Mouse (Mus musculus): ENCODE data around the gene Gm49601. TPM values are rescaled to one million over a fixed set of nuclear protein-coding genes. Genes with fewer than 3 reads are reported as not detected.
A peak's percentile ranks its signal among the peaks of the same experiment; 100 is the strongest.

Gm49601 gene
- polyA plus RNA-seq, 1 experiment = not detected

DNA sequence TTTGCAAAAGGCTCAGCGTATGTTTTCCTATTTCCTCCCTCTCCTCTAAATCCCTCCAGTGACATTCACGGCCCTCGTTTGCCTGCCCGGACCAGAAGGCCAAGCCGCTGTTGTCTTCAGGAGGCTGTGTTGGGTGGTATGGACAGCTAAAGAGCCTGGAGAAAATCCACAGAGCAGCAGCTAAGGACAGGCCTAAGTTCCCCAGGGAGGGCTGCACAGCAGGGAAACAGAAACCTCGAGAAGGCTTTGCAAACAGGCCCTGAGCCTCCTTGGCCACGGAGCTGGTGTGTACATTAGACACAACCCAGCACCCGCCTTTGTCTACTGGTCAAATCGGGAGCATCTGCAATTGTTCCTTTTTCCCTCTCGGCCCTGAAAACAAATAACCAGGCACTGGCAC lies 40.6 kb downstream of the Gm49601 start:
- H3K4me3 ChIP-seq (ENCODE audit: insufficient read depth, low read length) = no peak overlapping the region
- H3K4me1 ChIP-seq (ENCODE audit: control insufficient read depth, insufficient read depth, low read length) = no peaks in the 10 kb centered on the region
- no peak overlapping the region for H3K27ac ChIP-seq (ENCODE audit: insufficient read depth, low read depth, low read length)
- TF ChIP-seq CTCF (IDR thresholded peaks at IDR 0.05; ENCODE audit: low read depth, low read length) = no peak
- TF ChIP-seq POLR2A (IDR thresholded peaks at IDR 0.05; ENCODE audit: borderline replicate concordance, low read depth, low read length) = no peak

DNA sequence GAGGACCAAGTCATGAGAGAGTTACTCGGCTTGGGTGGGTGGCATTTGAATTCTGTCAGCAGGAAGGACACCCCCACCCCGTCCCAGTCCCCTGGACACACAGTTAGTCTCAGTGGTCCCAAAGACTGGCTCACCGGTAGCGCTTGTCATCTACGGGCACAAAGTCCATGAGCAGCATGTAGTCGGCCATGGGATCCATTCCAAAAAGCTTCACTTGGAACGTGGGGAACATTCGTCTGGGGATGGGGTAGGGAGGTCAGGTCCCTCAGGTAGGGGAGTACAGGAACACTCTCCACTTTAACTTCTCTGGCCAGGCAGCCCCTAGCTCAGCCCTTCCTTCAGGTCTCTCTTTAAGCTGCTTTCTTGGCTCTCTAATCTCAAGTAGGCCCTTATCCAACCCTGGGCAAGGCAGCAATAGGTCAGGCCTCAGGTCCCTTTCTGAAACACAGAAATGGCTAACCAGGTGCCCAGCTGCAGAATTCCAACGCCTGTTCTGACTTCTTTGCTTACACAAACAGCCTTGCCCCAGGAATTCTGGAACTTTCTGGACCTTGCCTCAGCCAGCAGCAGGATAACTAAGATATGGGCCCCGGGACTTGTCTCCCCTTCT lies 41.2 kb downstream of the Gm49601 start:
- no peak overlapping the region for H3K4me3 ChIP-seq (ENCODE audit: insufficient read depth, low read length)
- TF ChIP-seq CTCF (IDR thresholded peaks at IDR 0.05; ENCODE audit: low read depth, low read length) = no peak
- no peak for TF ChIP-seq POLR2A (IDR thresholded peaks at IDR 0.05; ENCODE audit: borderline replicate concordance, low read depth, low read length)
- no peak overlapping the region for H3K27ac ChIP-seq (ENCODE audit: insufficient read depth, low read depth, low read length)
- H3K4me1 ChIP-seq (ENCODE audit: control insufficient read depth, insufficient read depth, low read length) = no peaks in the 10 kb centered on the region

DNA sequence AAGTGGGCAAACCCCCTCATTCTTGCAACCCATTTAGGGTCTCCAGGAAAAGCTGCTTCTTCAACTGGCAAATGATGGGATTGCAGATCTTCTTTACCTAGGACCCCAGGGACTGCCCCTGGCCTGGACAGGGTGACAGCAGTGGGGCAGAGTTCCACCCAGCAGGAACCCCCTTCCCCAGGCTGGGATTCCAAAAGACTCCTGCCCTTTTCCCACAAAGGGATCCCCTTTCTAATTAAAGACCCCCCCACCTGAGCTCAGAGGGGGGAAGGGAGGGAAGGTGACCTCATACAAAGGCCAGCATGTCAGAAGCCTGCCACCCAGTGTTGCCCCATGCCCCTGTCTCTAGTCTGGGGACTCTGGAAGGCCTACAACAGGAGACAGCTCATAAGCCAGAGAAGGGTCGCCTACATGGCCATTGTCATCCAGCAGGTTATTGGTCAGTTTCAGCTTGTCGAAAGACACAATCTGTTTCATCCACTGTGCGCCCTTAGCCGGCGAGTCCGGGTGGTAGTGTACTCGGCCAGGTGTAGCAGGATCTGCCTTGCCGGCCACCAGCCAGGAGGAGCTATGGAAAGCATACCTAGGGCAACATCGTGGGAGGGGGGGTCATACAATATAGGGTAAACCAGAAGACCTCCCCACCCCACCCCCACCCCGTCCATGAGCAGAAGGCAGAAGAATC lies 42.4 kb downstream of the Gm49601 start:
- TF ChIP-seq POLR2A (IDR thresholded peaks at IDR 0.05; ENCODE audit: borderline replicate concordance, low read depth, low read length) = no peak
- no peak for TF ChIP-seq CTCF (IDR thresholded peaks at IDR 0.05; ENCODE audit: low read depth, low read length)
- H3K4me1 ChIP-seq (ENCODE audit: control insufficient read depth, insufficient read depth, low read length) = no peaks in the 10 kb centered on the region

DNA sequence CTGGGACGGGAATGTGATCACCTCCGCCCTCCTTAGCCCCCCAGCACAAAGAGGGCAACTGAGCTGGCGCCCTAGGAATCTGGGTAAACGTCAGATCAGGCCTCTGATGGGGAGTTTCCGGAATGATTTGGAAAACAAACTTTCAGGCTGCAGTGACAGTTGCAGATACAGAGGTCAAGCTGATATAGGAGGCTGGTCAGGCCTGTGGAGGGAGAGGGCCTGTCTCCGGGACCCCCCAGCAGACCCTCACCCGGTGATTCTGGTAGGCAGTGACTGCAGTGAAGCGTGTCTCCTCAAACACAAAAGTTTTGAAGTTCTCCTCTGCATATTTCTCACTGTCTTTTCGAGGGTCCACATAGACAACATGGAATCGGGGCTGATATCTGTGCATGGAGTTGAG lies 43.1 kb downstream of the Gm49601 start:
- Histone ChIP-seq H3K27ac (ENCODE audit: insufficient read depth, low read depth, low read length) (no peak overlapping the region), H3K4me3 (ENCODE audit: insufficient read depth, low read length) (no peak overlapping the region), H3K4me1 (ENCODE audit: control insufficient read depth, insufficient read depth, low read length) (no peaks in the 10 kb centered on the region)
- no peak for TF ChIP-seq CTCF (IDR thresholded peaks at IDR 0.05; ENCODE audit: low read depth, low read length)
- TF ChIP-seq POLR2A (IDR thresholded peaks at IDR 0.05; ENCODE audit: borderline replicate concordance, low read depth, low read length) = no peak

More for the DNA sequence above, 42.4 kb downstream of the Gm49601 start:
- Histone ChIP-seq H3K27ac (ENCODE audit: insufficient read depth, low read depth, low read length) (no peak overlapping the region), H3K4me3 (ENCODE audit: insufficient read depth, low read length) (no peak overlapping the region)

DNA sequence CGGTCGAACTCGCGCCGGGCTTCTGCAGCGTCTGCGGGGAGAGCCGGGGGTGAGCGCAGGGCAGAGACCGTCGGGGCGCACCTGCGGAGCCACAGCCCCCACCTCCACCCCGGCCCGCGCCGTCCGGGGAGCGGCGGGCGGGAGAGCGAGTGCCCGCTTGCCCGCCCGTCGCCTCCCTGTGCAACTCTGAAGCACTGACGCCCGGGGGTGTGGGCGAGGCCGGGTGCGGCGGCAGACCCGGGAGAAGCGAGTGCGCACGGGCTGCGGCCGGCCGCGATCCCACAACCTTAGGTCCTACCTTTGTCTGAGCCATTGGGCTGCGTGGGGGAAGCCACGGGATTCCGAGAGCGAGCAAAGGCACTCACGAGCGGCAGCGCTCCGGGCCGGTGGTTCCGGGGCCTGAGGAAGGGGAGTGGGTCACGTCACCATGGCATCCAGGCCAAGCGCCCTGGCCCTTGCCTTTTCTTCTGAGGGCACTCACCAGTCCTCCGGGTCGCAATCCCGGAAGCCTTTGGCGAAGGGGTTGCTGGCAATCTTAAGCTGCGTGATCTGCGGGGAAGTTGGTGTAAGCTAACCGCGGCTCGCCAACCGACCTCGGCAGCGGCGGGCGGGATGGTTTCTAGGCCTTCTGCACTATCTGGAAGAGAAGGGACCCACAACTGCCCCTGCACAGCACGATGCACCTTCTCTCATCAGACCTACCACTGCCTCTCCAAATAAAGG lies 43.6 kb downstream of the Gm49601 start:
- no peak overlapping the region for H3K27ac ChIP-seq (ENCODE audit: insufficient read depth, low read depth, low read length)
- no peak for TF ChIP-seq CTCF (IDR thresholded peaks at IDR 0.05; ENCODE audit: low read depth, low read length)
- no peak for TF ChIP-seq POLR2A (IDR thresholded peaks at IDR 0.05; ENCODE audit: borderline replicate concordance, low read depth, low read length)
- no peak overlapping the region for H3K4me3 ChIP-seq (ENCODE audit: insufficient read depth, low read length)
- H3K4me1 ChIP-seq (ENCODE audit: control insufficient read depth, insufficient read depth, low read length) = no peaks in the 10 kb centered on the region

DNA sequence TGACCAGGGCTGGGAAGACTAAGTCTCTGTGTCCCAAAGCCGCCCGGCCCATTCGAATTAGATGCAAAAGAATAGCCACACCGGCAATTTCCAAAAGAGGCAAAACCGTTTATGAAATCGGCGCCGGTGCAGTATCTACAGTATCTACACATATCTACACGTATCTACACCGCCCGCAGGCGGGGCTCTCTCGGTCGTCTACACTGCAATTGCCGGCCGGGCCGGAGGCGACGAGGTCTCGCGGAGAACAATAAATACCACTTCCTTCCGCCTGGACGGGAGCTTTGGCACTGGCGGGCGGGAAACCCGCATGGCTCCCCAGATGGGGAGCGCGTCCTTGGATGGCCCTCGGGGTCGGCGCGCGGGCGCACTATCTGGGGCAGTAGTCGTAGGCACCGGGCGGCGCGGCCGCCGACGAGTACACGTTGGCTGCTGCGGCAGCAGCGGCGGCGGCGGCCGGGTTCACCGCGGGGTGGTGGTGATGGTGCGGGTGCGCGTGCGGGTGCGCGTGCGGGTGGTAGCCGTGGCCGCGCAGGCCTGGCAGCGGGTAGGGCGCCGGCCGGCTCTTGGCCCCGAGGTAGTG lies 44.5 kb downstream of the Gm49601 start:
- TF ChIP-seq CTCF (IDR thresholded peaks at IDR 0.05; ENCODE audit: low read depth, low read length) (no peak), POLR2A (IDR thresholded peaks at IDR 0.05; ENCODE audit: borderline replicate concordance, low read depth, low read length) (no peak)
- Histone ChIP-seq H3K27ac (ENCODE audit: insufficient read depth, low read depth, low read length) (no peak overlapping the region), H3K4me3 (ENCODE audit: insufficient read depth, low read length) (peak overlapping the region; percentile 48), H3K4me1 (ENCODE audit: control insufficient read depth, insufficient read depth, low read length) (no peaks in the 10 kb centered on the region)

DNA sequence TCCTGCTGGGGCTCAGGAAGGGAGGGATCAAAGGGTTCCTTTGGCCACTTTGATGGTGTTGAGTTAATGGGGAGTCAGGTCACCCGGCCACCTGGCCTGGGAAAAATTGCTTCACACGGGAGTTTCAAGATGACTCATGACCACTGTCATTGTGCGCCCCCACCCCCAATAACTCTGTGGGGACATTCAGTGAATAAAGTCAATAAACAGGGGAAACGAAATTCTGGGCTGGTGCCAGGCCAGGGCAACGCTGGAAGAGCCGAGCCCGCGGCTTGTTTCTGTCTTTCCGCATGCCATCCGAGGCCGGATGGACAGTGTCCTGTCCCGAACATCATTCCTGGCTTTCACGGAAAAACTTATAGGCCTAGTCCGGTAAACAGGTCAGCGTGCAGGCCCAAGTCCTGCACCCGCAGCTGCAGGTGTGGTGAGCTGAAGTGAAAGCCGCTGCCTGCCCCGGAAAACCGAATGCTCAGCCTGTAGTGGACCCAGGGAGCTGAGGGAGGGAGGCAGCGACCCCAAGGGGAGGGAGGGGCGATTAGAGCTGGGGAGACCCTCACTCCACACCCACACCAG lies 45.1 kb downstream of the Gm49601 start:
- Histone ChIP-seq H3K27ac (ENCODE audit: insufficient read depth, low read depth, low read length) (no peak overlapping the region), H3K4me3 (ENCODE audit: insufficient read depth, low read length) (peak overlapping the region; percentile 48), H3K4me1 (ENCODE audit: control insufficient read depth, insufficient read depth, low read length) (no peaks in the 10 kb centered on the region)
- TF ChIP-seq CTCF (IDR thresholded peaks at IDR 0.05; ENCODE audit: low read depth, low read length) (no peak), POLR2A (IDR thresholded peaks at IDR 0.05; ENCODE audit: borderline replicate concordance, low read depth, low read length) (no peak)

DNA sequence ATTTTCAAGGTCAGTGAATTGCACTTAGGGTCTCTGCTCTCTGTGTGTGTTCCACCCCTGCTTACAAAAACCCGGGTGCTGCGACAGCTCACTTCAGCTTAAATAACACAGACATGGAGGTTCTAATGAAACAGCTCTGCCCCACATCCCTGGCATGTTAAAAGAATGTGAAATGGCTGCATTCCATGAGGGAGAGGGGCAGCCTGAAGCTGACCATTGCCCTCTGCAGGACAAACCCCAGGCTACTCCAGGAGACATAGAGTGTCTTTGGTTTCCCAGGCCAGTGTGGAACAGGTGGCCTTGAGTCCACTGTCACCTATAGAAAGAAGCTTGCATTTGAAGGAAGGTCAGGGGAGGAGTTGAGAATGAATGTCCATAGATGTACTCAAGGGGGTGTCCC lies 45.8 kb downstream of the Gm49601 start:
- TF ChIP-seq POLR2A (IDR thresholded peaks at IDR 0.05; ENCODE audit: borderline replicate concordance, low read depth, low read length) (no peak), CTCF (IDR thresholded peaks at IDR 0.05; ENCODE audit: low read depth, low read length) (no peak)
- Histone ChIP-seq H3K4me3 (ENCODE audit: insufficient read depth, low read length) (no peak overlapping the region), H3K4me1 (ENCODE audit: control insufficient read depth, insufficient read depth, low read length) (no peaks in the 10 kb centered on the region), H3K27ac (ENCODE audit: insufficient read depth, low read depth, low read length) (no peak overlapping the region)

DNA sequence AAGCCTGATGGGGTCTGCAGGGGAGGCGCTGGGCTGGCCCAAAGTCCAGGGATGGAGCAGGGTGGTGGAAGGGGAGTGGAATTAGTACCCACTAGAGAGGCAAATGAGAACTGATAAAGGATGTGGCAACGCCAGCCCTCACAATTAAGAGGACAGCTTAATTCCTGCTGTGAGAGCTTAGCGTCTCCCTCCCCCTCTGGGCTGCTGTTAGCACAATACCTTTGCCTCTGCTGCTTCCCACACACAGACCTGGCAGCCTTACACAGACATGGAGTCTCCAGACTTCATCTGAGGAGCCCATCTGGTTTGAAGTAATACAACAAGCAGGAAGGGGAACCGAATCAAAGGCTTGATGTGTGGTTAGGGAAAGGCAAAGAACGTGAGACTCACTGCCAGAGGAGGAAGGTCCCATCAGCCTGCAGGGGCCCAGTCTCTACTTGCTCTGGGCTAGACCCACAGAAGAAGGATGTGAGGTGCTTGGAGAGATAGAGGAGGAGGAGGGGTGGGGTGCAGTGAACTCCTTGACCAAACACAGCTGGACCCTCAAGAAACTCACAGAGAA lies 48.5 kb downstream of the Gm49601 start:
- Histone ChIP-seq H3K27ac (ENCODE audit: insufficient read depth, low read depth, low read length) (no peak overlapping the region), H3K4me3 (ENCODE audit: insufficient read depth, low read length) (no peak overlapping the region), H3K4me1 (ENCODE audit: control insufficient read depth, insufficient read depth, low read length) (no peaks in the 10 kb centered on the region)
- no peak for TF ChIP-seq POLR2A (IDR thresholded peaks at IDR 0.05; ENCODE audit: borderline replicate concordance, low read depth, low read length)
- no peak for TF ChIP-seq CTCF (IDR thresholded peaks at IDR 0.05; ENCODE audit: low read depth, low read length)
